Mouse (Mus musculus) hindbrain, embryonic 14.5 days (tissue): ENCODE measurements around the gene Gm33543. TPM values are rescaled to one million over a fixed set of nuclear protein-coding genes. Genes with fewer than 3 reads are reported as not detected.

ENCODE experiments used
- ATAC-seq: fragments of 200-750 bp; cut with Nextera tagmentation; 2 replicates; pipeline ENCODE4 v1.8.0; 2017; ENCODE audit warnings: moderate number of reproducible peaks, mild to moderate bottlenecking, moderate TSS enrichment, moderate library complexity; ENCODE audit not compliant: low FRiP score
- DNase-seq: peaks from one replicate; pipeline ENCODE4 v3.0.0-alpha.2; 2015; ENCODE audit warnings: low spot score
- H3K27ac ChIP-seq: fragments of 300-500 bp; sonication (generic); 2 replicates; pipeline ENCODE4 v1.5.1; 2014; ENCODE audit warnings: mild to moderate bottlenecking, moderate library complexity
- H3K27me3 ChIP-seq: fragments of 300-500 bp; sonication (generic); 2 replicates; pipeline ENCODE4 v1.6.1; 2014; ENCODE audit warnings: mild to moderate bottlenecking, low read length, mixed read lengths; ENCODE audit not compliant: control insufficient read depth, insufficient read depth
- H3K36me3 ChIP-seq: fragments of 300-500 bp; sonication (generic); replicated peaks from 2 replicates; pipeline ENCODE4 v1.6.1; 2014; ENCODE audit not compliant: control insufficient read depth, insufficient read depth
- H3K4me1 ChIP-seq: fragments of 300-500 bp; sonication (generic); replicated peaks from 2 replicates; pipeline ENCODE4 v1.6.1; 2014; ENCODE audit warnings: antibody characterized with exemption, low read length, mixed read lengths; ENCODE audit not compliant: control insufficient read depth, insufficient read depth
- H3K4me2 ChIP-seq: fragments of 300-500 bp; sonication (generic); replicated peaks from 2 replicates; pipeline ENCODE4 v1.6.1; 2014; ENCODE audit warnings: mild to moderate bottlenecking, moderate library complexity
- H3K4me3 ChIP-seq: fragments of 300-500 bp; sonication (generic); replicated peaks from 2 replicates; pipeline ENCODE4 v1.5.1; 2014; ENCODE audit warnings: mild to moderate bottlenecking, low read length
- H3K9ac ChIP-seq: fragments of 300-500 bp; sonication (generic); 2 replicates; pipeline ENCODE4 v1.6.1; 2014
- H3K9me3 ChIP-seq: fragments of 300-500 bp; sonication (generic); 2 replicates; pipeline ENCODE4 v1.6.1; 2016; ENCODE audit warnings: low read length; ENCODE audit not compliant: control insufficient read depth
- WGBS: fragments of 180-500 bp; shearing (Covaris S2); extraction: QIAGEN DNeasy Blood & Tissue Kit; methylation state at CpG from one replicate; pipeline ENCODE4 v1.1.7; 2014; 5-methylcytosine and 5-hydroxymethylcytosine counted together
- polyA plus RNA-seq: library from polyadenylated mRNA; unstranded; fragments of >200 nt; fragmentation: Nextera tagmentation; extraction: Ambion mirVana; gene quantifications from 2 replicates; pipeline ENCODE4 v1.2.1, GENCODE M21; 2014

Gm33543 gene
- polyA plus RNA-seq, 1 experiment from 2014 or later = not detected

DNA sequence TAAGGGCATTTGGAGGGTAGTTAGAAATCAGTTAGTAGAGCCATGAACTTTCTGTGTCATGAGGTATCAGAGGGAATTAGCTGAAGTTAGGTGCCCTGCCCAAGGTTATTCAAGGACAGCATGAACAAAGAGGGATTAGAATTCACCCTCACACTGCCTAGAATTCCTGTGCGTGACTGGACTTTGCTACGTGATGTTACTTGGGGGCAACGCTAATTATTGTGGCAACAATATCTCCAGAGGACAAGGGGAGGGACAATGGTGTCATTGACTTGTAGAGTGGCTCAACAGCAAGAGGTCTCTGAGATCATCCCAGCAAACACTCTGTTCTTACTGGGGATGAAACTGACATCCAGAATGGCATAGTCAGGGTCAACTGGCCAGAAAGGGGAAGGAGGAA lies 2.9 kb downstream of the Gm33543 start:
- WGBS = 57% methylated on average over 3 of the region's 3 CpGs
- no peak for DNase-seq
- H3K4me1 ChIP-seq = no peaks in the 10 kb centered on the region
- H3K36me3 ChIP-seq = no peaks in the 10 kb centered on the region
- H3K27me3 ChIP-seq = no peaks in the 10 kb centered on the region
- H3K4me2 ChIP-seq = no peak overlapping the region
- no peaks in the 10 kb centered on the region for H3K9me3 ChIP-seq
- H3K4me3 ChIP-seq = no peak overlapping the region
- no peak overlapping the region for H3K27ac ChIP-seq
- H3K9ac ChIP-seq = no peak overlapping the region
- no peak for ATAC-seq

DNA sequence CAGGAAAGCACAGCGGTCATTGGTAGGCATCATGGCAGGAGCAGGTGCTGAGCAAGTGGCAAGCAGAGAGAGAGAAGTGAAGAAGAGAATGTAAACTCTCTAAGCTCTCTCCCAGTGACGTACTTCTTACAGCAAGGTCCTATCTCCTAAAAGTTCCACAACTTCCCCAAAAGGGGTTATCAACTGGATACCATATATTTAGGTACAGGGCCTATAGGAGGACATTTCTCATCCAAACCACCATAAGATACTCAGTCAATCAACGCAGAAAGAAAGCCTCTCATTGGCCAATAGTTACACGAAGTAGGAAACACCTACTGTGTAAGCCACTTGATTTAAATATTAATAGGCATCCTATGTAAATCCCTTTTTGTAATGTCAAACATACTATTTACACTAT lies 3.7 kb downstream of the Gm33543 start:
- WGBS = 92% methylated on average over 4 of the region's 4 CpGs

DNA sequence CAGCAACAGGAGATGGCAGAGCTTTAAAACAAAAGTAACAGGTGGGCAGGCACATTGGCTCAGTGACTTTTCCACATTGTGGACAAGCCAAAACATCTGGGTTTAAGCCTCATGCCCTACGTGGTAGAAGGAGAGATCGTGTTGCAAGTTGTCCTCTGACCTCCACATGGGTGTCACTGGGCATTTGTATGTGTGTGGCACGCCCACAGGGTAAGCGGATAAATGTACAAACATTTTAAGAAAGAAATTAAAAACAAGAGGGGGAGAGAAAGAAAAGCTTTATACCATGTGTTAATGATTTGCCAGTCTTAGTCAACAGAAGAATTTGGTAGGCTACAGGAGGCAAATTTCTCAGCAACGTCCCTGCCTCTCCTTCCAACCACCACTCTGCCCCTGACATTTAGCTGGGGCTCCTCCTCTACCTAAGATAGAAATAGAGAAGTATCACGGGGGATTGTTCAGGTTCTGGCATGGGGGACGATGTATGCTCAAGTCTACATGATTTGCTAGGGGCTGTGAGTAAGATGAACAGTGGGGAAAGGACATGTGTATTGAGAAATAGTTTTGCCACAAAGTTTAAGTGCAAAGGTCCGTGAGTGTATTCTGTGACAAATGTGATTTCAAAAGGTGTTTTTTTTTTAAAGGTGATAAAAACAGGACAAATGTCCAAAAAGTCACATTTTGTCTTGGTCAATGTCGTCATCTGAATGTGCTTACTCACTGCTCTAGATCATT lies 6.0 kb downstream of the Gm33543 start:
- Histone ChIP-seq H3K4me3 (no peak overlapping the region), H3K27me3 (no peaks in the 10 kb centered on the region), H3K4me1 (no peaks in the 10 kb centered on the region), H3K4me2 (no peak overlapping the region), H3K9ac (no peak overlapping the region), H3K36me3 (no peaks in the 10 kb centered on the region), H3K27ac (no peak overlapping the region), H3K9me3 (no peaks in the 10 kb centered on the region)
- ATAC-seq = no peak
- DNase-seq = no peak
- 87% methylated on average over 9 of the region's 9 CpGs for whole genome bisulfite sequencing

More for the DNA sequence above, 3.7 kb downstream of the Gm33543 start:
- ATAC-seq = no peak
- no peak for DNase-seq
- Histone ChIP-seq H3K9ac (no peak overlapping the region), H3K4me3 (no peak overlapping the region), H3K27ac (no peak overlapping the region), H3K36me3 (no peaks in the 10 kb centered on the region), H3K9me3 (no peaks in the 10 kb centered on the region), H3K4me2 (no peak overlapping the region), H3K27me3 (no peaks in the 10 kb centered on the region), H3K4me1 (no peaks in the 10 kb centered on the region)

DNA sequence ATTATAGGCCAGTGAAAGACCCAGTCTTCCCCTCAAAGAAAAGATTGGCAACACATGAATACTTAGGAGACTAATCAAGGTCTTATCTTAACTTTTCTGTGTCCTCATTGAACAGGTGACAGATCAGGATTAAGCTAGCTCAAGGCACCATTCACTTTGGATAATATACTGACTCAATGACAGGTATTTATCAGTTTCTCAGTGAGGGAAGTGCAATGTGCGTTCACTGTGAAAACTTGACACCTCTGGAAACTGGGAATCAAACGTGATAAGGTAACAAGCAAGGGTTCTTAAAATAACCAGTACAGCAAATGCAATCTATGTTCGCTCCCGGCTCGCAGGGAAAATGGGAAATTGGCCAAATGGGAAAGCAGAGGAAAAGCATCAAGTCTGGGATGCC lies 11.8 kb downstream of the Gm33543 start:
- 87% methylated on average over 5 of the region's 5 CpGs for WGBS

DNA sequence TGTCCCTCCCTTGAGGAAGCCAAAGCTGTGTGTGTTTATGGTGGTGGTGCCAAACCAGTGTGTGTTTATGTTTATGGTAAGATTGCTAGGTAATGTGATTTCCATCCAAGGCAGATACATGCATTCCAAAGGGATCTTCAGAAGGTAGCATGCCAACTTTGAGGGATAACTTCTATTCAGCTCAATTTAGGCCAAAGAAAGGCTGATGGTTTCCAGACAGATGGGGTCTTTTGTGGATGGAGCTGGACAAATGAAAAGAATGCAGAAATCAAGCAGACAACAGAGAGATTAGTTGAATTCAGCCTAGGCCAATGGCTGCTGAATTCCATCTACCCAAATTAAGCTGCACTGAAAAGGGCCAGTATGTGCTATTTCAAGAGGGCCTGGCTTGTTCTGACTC lies 13.3 kb downstream of the Gm33543 start:
- Histone ChIP-seq H3K9ac (no peak overlapping the region), H3K36me3 (no peaks in the 10 kb centered on the region), H3K27me3 (no peaks in the 10 kb centered on the region), H3K4me1 (no peaks in the 10 kb centered on the region), H3K4me3 (no peak overlapping the region), H3K4me2 (no peak overlapping the region), H3K9me3 (no peaks in the 10 kb centered on the region), H3K27ac (no peak overlapping the region)
- no peak for DNase-seq
- ATAC-seq = no peak

More for the DNA sequence above, 11.8 kb downstream of the Gm33543 start:
- Histone ChIP-seq H3K27ac (no peak overlapping the region), H3K4me3 (no peak overlapping the region), H3K36me3 (no peaks in the 10 kb centered on the region), H3K4me2 (no peak overlapping the region), H3K9me3 (no peaks in the 10 kb centered on the region), H3K9ac (no peak overlapping the region), H3K4me1 (no peaks in the 10 kb centered on the region), H3K27me3 (no peaks in the 10 kb centered on the region)
- ATAC-seq (no peak), DNase-seq (no peak)

DNA sequence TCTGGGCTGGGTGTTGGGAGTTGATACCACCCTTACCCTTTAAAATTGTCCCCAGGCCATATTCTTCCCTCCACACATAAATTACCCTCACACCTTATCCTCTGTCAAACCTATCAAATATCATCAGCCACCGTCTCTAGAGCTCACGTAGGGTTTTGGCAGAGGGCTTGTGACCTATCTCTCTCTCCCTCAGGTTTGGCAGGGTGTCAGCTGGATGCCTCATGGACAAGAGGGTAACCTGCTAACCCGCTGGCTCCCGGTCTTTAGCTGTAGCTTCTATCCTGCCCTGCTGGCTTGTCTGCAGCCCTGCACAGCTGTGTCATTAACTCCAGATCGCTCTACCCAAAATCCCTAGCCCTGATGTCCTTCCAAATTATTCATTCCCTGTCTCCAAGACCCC lies 14.4 kb downstream of the Gm33543 start:
- H3K27me3 ChIP-seq = no peaks in the 10 kb centered on the region
- WGBS = 84% methylated on average over 5 of the region's 5 CpGs
- no peak for DNase-seq

DNA sequence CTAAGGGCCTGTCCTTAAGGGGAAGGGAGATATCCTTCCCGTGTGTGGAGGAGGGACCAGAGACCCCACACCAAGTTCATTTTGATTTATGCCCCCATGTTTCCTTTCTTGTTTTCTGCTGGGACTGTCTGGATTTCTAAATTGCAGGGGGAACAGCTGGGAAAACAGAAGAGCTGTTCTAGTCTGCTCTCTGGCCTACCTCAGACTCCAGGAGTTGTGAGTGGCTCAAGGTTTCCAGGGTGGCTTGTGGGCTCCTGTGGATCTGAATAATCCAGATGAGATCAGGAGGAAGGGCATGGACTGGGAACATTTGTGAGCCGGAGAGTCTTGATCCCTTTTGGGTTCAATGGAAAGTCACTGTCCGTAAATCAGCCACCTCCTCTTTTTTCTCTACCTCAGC lies 17.1 kb downstream of the Gm33543 start:
- no peaks in the 10 kb centered on the region for H3K4me1 ChIP-seq
- no peak overlapping the region for H3K9ac ChIP-seq
- H3K27me3 ChIP-seq = no peaks in the 10 kb centered on the region
- H3K27ac ChIP-seq = no peak overlapping the region
- H3K4me2 ChIP-seq = no peak overlapping the region
- no peaks in the 10 kb centered on the region for H3K9me3 ChIP-seq
- ATAC-seq = no peak
- no peak for DNase-seq
- H3K4me3 ChIP-seq = no peak overlapping the region
- no peaks in the 10 kb centered on the region for H3K36me3 ChIP-seq
- 63% methylated on average over 3 of the region's 3 CpGs for WGBS

More for the DNA sequence above, 14.4 kb downstream of the Gm33543 start:
- H3K4me1 ChIP-seq = no peaks in the 10 kb centered on the region
- H3K4me2 ChIP-seq = no peak overlapping the region
- no peak for ATAC-seq
- H3K36me3 ChIP-seq = no peaks in the 10 kb centered on the region
- no peaks in the 10 kb centered on the region for H3K9me3 ChIP-seq
- no peak overlapping the region for H3K4me3 ChIP-seq
- no peak overlapping the region for H3K9ac ChIP-seq
- H3K27ac ChIP-seq = no peak overlapping the region

DNA sequence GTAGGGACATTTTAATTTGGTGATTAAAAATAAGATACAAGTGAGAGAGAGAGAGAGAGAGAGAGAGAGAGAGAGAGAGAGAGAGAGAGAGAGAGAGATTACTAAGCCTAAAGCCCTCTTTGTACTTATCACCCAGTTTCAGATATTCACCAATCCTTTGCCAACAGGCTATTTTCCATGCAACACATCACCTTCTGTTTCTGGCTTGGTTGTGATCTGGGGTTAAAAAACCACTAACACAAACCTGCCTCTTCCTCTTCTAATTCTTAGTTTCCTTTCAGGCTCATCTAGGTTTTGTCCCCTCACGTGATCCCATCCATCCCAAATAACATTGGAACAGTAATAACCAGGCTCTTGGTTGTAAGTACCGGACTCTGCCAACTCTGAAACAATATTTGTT lies 24.2 kb downstream of the Gm33543 start:
- 98% methylated on average over 2 of the region's 2 CpGs for WGBS
- H3K4me1 ChIP-seq = no peaks in the 10 kb centered on the region

DNA sequence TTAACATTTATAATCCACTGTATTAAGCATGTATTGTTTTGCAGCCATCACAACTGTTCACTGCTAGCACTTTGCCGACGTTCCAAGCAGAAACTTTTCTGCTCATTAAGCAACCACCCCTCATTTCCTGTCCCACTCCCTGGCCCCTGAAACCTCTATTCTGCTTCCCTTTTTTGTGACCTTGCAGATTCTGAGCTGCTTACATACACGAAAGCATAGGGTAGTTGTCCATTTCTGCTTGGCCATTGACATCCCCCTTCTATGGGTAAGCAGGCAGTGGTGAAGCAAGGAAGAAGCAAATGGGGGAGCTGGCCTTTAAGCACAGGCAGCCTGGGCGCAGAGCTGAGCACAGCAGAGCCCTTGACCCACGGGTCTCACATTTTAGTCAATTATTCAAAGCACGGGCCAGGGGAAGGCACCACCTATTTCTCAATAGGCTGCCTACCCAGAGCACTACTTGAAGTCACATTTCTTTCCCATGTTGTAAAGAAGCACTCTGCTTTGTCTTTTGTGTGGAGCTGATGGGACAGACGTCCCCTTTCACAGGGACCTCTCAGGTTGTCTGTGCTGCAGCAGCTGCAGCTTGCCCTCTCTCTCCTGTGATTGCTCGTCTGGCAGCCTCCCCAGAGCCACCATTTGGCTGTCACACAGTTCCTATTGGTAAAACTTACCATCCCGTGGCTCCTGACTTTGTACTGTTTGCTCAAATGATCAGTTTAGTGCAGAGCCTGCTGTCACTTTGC lies 25.1 kb downstream of the Gm33543 start:
- 33% methylated on average over 9 of the region's 9 CpGs for WGBS
- H3K27ac ChIP-seq = no peak overlapping the region
- no peaks in the 10 kb centered on the region for H3K9me3 ChIP-seq
- no peaks in the 10 kb centered on the region for H3K27me3 ChIP-seq
- no peak overlapping the region for H3K4me3 ChIP-seq
- DNase-seq (no peak), ATAC-seq (peak; percentile 72; the same call in 1 of the 2 replicates)
- no peaks in the 10 kb centered on the region for H3K36me3 ChIP-seq
- no peaks in the 10 kb centered on the region for H3K4me1 ChIP-seq
- no peak overlapping the region for H3K4me2 ChIP-seq
- H3K9ac ChIP-seq = no peak overlapping the region

More for the DNA sequence above, 24.2 kb downstream of the Gm33543 start:
- no peaks in the 10 kb centered on the region for H3K36me3 ChIP-seq
- H3K9ac ChIP-seq = no peak overlapping the region
- no peaks in the 10 kb centered on the region for H3K27me3 ChIP-seq
- DNase-seq = no peak
- no peak overlapping the region for H3K4me3 ChIP-seq
- no peak for ATAC-seq
- no peaks in the 10 kb centered on the region for H3K9me3 ChIP-seq
- no peak overlapping the region for H3K4me2 ChIP-seq
- no peak overlapping the region for H3K27ac ChIP-seq
